Mouse (Mus musculus) liver, embryonic 18 days (tissue): ENCODE measurements around the gene Mfap3. TPM values are rescaled to one million over a fixed set of nuclear protein-coding genes. Genes with fewer than 3 reads are reported as not detected.

Source experiments
- polyA plus RNA-seq: library from polyadenylated mRNA; depleted of rRNA; stranded (reverse); fragments of >200 nt; gene quantifications from 2 replicates; pipeline ENCODE4 v1.2.3, GENCODE M21; 2012; rRNA removed

Gene Mfap3
- 6.3 and 6.5 TPM in 2 replicates for polyA plus RNA-seq

DNA sequence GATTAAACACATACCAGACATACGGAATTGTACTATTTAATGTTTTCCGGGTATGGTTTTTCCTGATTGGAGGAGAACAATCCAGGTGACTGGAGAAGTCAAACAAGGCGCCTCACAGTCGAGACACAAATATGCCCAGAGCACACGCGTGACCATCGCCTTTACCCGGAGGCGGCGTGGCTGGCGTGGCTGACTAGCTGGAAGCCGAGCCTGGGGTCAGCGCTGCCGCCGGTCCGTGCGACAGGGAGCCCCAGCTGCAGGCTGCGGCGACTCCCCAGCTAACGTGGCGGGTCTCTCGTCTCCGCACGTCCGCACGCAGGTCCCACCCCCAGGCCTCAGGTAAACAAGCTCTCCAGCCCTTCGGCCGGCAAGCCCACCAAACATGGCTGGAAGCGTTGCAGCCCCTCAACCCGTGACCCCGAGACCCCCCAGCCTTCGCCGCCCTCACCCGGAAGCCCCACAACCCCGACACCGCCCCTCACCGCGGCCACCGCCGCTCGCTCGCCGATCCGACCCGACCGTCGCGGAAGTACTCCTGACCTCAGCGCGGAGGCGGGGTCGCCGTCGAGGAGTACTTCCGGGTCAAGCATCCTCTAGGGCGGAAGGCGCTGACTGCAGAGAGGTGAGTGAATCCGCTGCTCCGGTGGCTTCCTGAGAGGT, at the start of gene Mfap3, which contains the start of gene Fam114a2:
Gene Mfap3, plus strand, starts transcription at position 574 of the 660 bp plus-strand sequence.
Gene Fam114a2, minus strand, starts transcription at position 527 of the 660 bp plus-strand sequence.

Other genes starting within 250 kb of the Mfap3 start
- gene Fam114a2, start within 50 bp of the Mfap3 start, polyA plus RNA-seq, result 21.8 and 21.9 TPM in 2 replicates
- gene Galnt10, start 126.8 kb downstream of the Mfap3 start, polyA plus RNA-seq, result 7.5 TPM in 2 replicates